Mouse (Mus musculus) frontal cortex, adult 2 months (tissue): ENCODE results near the gene Col16a1. TPM values are rescaled to one million over a fixed set of nuclear protein-coding genes. Genes with fewer than 3 reads are reported as not detected.

Experiments
- DNase-seq, 2 experiments: peaks; one replicate each; pipeline ENCODE4 v3.0.0; 2022; ENCODE audit warnings: low spot score in 1 of 2; ENCODE audit errors: extremely low spot score in 1 of 2
- polyA plus RNA-seq: library from polyadenylated mRNA; depleted of rRNA; stranded (reverse); fragments of >200 nt; gene quantifications from 2 replicates; pipeline ENCODE4 v1.2.3, GENCODE M21; 2012

Gene Col16a1
- polyA plus RNA-seq, 1 experiment, result 40.4 TPM

GRCm38 (mm10) chr4:130081345-130082190, 33.9 kb downstream of the Col16a1 start:
- peak; percentile 40 to 80 for DNase-seq

- no peak for DNase-seq
These were observed 34.6 kb downstream of the Col16a1 start for GRCm38 (mm10) chr4:130082211-130082610.

GRCm38 (mm10) chr4:130084331-130084945, 36.8 kb downstream of the Col16a1 start:
- no peak for DNase-seq

- DNase-seq, result no peak
These were observed 37.7 kb downstream of the Col16a1 start for GRCm38 (mm10) chr4:130085246-130085820.

GRCm38 (mm10) chr4:130087293-130087692, 39.7 kb downstream of the Col16a1 start:
- peak; percentile 77 to 99 for DNase-seq

GRCm38 (mm10) chr4:130095137-130095536, 47.5 kb downstream of the Col16a1 start:
- no peak for DNase-seq

- DNase-seq, result no peak
These were observed 53.5 kb downstream of the Col16a1 start for GRCm38 (mm10) chr4:130101183-130101582.

- no peak for DNase-seq
These were observed 54.5 kb downstream of the Col16a1 start, which contains the start of gene Pef1 for GRCm38 (mm10) chr4:130102111-130102651. TSS of gene Pef1 (plus strand) at chr4:130102558.

- no peak for DNase-seq
These were observed 56.0 kb downstream of the Col16a1 start for GRCm38 (mm10) chr4:130103632-130104031.

- no peak for DNase-seq
These were observed 56.9 kb downstream of the Col16a1 start for GRCm38 (mm10) chr4:130104584-130104983.

GRCm38 (mm10) chr4:130107065-130107443, 59.4 kb downstream of the Col16a1 start:
- DNase-seq, result no peak

- peak; percentile 99 to 100 for DNase-seq
These were observed 59.9 kb downstream of the Col16a1 start for GRCm38 (mm10) chr4:130107444-130108131.

- DNase-seq, result no peak
These were observed 61.3 kb downstream of the Col16a1 start for GRCm38 (mm10) chr4:130108929-130109328.

- no peak for DNase-seq
These were observed 62.0 kb downstream of the Col16a1 start for GRCm38 (mm10) chr4:130109666-130110065.

- DNase-seq, result peak in 1 of 2 experiments; percentile 66
These were observed 62.5 kb downstream of the Col16a1 start for GRCm38 (mm10) chr4:130110091-130110490.

GRCm38 (mm10) chr4:130112299-130112698, 64.7 kb downstream of the Col16a1 start:
- peak; percentile 25 to 46 for DNase-seq

GRCm38 (mm10) chr4:130112732-130113131, 65.1 kb downstream of the Col16a1 start:
- DNase-seq, result no peak

GRCm38 (mm10) chr4:130120752-130121151, 73.1 kb downstream of the Col16a1 start:
- no peak for DNase-seq

GRCm38 (mm10) chr4:130121560-130121959, 73.9 kb downstream of the Col16a1 start:
- no peak for DNase-seq

- DNase-seq, result no peak
These were observed 75.4 kb downstream of the Col16a1 start for GRCm38 (mm10) chr4:130123020-130123419.

GRCm38 (mm10) chr4:130124110-130124509, 76.5 kb downstream of the Col16a1 start:
- DNase-seq, result no peak
